Mouse (Mus musculus) gastrocnemius, adult 2 months (tissue): ENCODE measurements around the gene H2-M10.6. TPM values are rescaled to one million over a fixed set of nuclear protein-coding genes. Genes with fewer than 3 reads are reported as not detected.
"Not testable (repeated sequence)": the region's sequence is repeated elsewhere in the genome, so short reads cannot be mapped to it uniquely, and the experiment has no call there.

ENCODE experiments used
- DNase-seq: peaks from one replicate; pipeline ENCODE4 v3.0.0; 2022
- H3K27ac ChIP-seq: fragments of 200-600 bp; 2 replicates; pipeline ENCODE4 v1.8.1; 2022; ENCODE audit warnings: mild to moderate bottlenecking
- H3K4me3 ChIP-seq: fragments of 200-600 bp; 2 replicates; pipeline ENCODE4 v1.8.1; 2022; ENCODE audit warnings: mild to moderate bottlenecking, moderate library complexity
- CTCF ChIP-seq: fragments of 200-600 bp; IDR thresholded peaks from 2 replicates; pipeline ENCODE4 v1.8.1; 2022; ENCODE audit warnings: antibody characterized with exemption, mild to moderate bottlenecking, moderate library complexity
- intact Hi-C: fragments of 180-260 bp; cut with DNase I; formaldehyde crosslinking; loops from one replicate; pipeline ENCODE4 v1.15.1; 2025
- long read RNA-seq, 2 experiments: library from polyadenylated mRNA; stranded (forward); transcript quantifications; one replicate each; pipeline ENCODE4 v2.0.0; 2021
- total RNA-seq, 2 experiments: library from RNA; stranded (reverse); gene quantifications; 2 replicates each; pipeline ENCODE4 v1.2.3; 2021

H2-M10.6 gene
- total RNA-seq, result not detected
- long read RNA-seq, experiment 1, result 0 reads
- long read RNA-seq, experiment 2, result 0 reads

DNA sequence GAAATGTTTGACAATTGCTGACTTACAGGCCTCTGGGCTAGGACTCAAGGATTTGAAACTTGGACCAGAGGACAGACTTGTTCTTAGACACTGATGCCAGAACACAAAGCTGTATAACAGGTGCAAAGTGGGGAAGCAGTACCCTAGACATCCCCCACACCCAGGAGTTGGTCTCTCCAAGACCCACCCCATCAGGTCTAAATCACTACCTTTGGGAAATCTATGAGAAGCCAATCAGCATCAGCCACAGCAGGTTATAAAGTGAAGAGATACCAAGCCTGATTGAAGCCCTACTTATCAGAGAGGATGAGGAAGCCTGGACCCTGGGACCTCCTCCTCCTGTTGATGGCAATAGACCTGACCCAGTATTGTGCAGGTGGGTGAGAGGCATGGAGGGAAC lies at the start of gene H2-M10.6:
H2-M10.6 (plus strand) TSS at position 301 of the 400 bp plus-strand sequence.
- Histone ChIP-seq H3K27ac (no peak within 1 kb of the TSS), H3K4me3 (no peak within 1 kb of the TSS)
- DNase-seq, result no peak
- intact Hi-C loops, result no loop called here
- TF ChIP-seq CTCF, result no peak

DNA sequence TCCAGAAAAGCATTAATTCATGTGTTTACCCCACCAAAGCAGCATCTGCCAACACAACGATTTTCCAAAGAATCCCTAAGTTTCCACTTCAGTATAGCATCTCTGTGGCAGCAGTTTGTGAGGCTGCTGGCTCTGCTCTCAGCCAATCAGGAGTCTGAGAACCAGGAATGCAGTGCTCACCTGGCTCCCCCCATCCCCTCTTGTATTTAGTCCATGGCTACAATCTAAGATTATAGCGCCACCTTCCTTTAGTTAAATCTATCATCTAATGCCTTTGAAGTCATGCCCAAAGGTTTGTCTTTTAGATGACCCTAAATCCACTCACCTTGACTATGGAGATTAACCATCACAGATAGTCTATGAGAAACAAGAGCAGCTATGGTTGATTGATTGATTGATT lies 48.2 kb upstream of the H2-M10.6 start:
- DNase-seq, result no peak
- H3K4me3 ChIP-seq, result no peak overlapping the region
- intact Hi-C loops, result loop anchor here (10.0 kb wide), 1 partner anchor 379 kb away; no protein-coding TSS in a partner anchor
- H3K27ac ChIP-seq, result no peak overlapping the region
- TF ChIP-seq CTCF, result no peak

DNA sequence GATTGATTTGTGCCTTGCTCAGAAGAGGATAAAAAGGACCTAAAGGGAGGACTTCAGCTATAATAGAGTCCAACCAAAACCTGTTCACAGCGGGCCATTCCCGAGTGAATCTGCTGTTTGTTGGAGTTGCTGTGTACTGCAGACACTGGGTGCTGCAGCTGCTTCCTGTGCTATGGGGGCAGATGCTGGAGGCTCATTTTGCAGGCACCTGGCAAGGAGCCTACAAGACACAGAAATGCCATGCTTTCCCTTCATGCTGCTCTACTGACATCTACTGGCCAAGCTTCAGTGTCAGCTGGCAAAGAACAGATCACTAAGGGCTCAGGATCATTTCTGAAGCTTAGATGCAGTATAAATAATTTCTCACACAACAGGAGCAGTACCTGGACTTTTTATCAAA lies 47.7 kb upstream of the H2-M10.6 start:
- intact Hi-C loops, result loop anchor here (10.0 kb wide), 1 partner anchor 379 kb away; no protein-coding TSS in a partner anchor

DNA sequence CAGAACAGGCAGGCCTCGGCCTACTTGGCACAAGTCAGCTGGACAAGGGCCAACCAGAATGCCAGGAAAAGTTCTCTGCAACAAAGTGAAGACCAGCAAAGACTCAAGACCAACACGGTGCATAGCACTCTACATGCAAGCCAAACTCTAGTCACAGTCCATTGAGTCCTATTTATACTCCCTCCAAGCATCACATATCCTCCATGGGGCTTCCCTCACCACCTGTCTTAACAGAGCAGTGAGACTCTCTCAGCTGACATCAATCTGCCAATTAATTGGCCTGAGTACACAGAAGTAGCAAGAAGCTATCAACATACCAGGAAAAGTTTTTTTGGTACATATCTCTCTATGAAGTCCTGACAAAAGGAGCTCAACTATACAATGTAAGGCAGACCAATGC lies 46.6 kb upstream of the H2-M10.6 start:
- intact Hi-C loops, result loop anchor here (10.0 kb wide), 1 partner anchor 381 kb away; no protein-coding TSS in a partner anchor
- not testable (repeated sequence) for H3K4me3 ChIP-seq, DNase-seq, H3K27ac ChIP-seq

More for the DNA sequence above, 47.7 kb upstream of the H2-M10.6 start:
- not testable (repeated sequence) for H3K4me3 ChIP-seq, H3K27ac ChIP-seq
- DNase-seq, result peak; percentile 22
- peak; percentile 40 for TF ChIP-seq CTCF

DNA sequence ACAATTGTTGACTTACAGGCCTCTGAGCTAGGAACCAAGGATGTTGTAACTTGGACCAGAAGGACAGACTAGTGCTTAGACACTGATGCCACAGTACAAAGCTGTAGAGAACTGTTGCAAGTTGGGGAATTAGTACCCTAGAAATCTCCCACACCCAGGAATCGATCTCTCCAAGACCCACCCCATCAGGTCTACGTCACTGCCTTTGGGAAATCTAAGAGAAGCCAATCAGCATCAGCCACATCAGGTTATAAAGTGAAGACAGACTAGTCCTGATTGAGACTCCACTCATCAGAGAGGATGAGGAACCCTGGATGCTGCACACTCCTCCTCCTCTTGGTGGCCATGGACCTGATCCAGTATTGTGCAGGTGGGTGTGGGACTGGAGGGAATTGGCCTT lies 39.4 kb upstream of the H2-M10.6 start, which contains the start of gene H2-M10.5:
H2-M10.5 (plus strand) TSS at position 301 of the 400 bp plus-strand sequence.
- H3K27ac ChIP-seq, H3K4me3 ChIP-seq, DNase-seq, intact Hi-C loops: not testable (repeated sequence)

DNA sequence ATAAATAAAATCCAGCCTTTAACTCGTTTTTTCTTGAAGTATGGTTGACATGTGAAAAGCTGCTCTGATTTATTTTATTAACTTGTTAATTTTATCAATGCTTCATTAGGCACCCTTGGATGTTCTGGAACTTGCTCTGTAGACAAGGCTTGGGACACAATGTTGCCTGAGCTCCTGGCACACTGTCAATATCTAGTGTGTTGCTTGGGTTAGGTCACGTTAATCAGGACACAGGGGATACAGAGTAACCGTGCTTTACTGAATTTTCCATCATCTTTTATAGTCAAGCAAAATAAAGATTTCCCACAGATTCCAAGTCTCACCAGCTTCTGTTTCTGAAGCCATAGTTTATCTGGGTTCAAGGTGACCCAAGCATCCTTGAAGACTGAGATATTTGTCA lies 30.4 kb upstream of the H2-M10.6 start:
- intact Hi-C loops, result no loop called here

DNA sequence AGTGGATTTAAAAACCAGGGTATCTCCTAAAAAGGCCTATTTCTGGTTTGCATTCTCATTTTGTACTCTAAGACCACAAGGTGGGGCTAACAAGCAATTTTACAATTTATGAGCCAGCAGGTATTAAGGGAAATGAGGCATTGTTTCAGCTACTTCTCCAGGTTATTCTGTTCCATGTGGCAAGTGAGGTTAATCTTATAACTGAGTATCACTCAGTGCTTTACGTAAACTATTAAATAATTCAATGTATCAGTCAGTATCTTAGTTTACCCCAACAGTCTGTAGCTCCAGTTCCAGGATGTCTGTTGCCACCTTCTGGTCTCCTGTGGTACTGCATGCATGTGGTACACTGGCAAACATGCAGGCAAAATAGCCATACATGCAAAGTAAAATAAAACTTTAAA lies 25.5 kb upstream of the H2-M10.6 start:
- DNase-seq, result peak; percentile 21
- intact Hi-C loops, H3K4me3 ChIP-seq, H3K27ac ChIP-seq: not testable (repeated sequence)
- peak; percentile 79 for TF ChIP-seq CTCF

More for the DNA sequence above, 30.4 kb upstream of the H2-M10.6 start:
- TF ChIP-seq CTCF, result no peak
- no peak overlapping the region for H3K4me3 ChIP-seq
- H3K27ac ChIP-seq, result no peak overlapping the region
- no peak for DNase-seq

DNA sequence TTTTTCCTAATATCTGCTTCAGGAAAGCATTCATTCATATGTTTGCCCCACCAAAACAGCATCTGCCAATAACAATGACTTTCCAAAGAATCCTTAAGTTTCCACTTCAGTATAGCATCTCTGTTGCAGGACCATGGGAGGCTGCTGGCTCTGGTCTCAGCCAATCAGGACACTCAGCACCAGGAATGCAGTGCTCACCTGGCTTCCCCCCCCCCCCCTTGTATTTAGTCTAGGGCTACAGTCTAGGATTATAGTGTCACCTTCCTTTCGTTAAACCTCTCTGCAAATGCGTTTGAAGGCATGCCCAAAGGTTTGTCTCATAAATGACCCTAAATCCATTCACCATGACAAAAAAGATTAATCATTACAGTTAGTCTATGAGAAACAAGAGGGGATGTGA lies 23.6 kb upstream of the H2-M10.6 start:
- no peak for DNase-seq
- intact Hi-C loops, result loop anchor here (2.0 kb wide), 2 partner anchors 36 to 434 kb away; no protein-coding TSS in a partner anchor

DNA sequence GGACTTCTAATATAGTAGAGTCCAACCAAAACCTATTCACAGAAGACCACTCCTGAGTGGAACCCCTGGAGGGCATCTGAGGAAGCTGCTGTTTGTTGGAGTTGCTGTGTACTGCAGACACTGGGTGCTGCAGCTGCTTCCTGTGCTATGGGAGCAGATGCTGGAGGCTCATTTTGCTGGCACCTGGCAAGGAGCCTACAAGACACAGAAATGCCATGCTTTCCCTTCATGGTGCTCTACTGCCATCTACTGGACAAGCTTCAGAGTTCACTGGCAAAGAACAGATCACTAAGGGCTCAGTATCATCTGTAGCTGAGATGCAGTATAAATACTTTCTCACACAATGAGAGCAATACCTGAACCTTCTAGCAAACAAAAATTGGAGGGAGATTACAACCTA lies 23.2 kb upstream of the H2-M10.6 start:
- DNase-seq, result peak; percentile 66
- not testable (repeated sequence) for H3K27ac ChIP-seq, H3K4me3 ChIP-seq
- intact Hi-C loops, result loop anchor here (2.0 kb wide), 2 partner anchors 36 to 434 kb away; no protein-coding TSS in a partner anchor
- peak; percentile 84 for TF ChIP-seq CTCF

More for the DNA sequence above, 23.6 kb upstream of the H2-M10.6 start:
- Histone ChIP-seq H3K27ac (no peak overlapping the region), H3K4me3 (no peak overlapping the region)
- TF ChIP-seq CTCF, result no peak

DNA sequence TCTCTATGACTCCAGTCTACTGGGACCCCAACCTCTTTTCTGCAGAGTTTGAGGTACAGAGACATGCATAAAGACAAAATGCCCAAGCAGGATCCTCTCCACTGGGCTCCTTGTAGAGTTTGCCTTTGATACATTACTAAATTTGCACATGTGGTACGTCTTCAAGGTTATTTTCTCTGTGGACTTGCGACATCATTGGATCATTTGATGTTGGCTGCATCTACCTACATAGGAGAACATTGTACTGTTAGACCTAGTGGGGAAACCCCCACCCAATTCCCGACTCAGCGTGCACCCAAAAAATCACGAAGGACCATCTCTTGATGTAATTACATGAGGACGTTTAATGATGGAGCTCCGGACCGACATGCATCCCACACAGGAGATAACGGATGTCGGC lies 12.5 kb upstream of the H2-M10.6 start:
- no peak for TF ChIP-seq CTCF
- Histone ChIP-seq H3K27ac (no peak overlapping the region), H3K4me3 (no peak overlapping the region)
- no peak for DNase-seq
- intact Hi-C loops, result loop anchor here (10.0 kb wide), 1 partner anchor 495 kb away; no protein-coding TSS in a partner anchor

DNA sequence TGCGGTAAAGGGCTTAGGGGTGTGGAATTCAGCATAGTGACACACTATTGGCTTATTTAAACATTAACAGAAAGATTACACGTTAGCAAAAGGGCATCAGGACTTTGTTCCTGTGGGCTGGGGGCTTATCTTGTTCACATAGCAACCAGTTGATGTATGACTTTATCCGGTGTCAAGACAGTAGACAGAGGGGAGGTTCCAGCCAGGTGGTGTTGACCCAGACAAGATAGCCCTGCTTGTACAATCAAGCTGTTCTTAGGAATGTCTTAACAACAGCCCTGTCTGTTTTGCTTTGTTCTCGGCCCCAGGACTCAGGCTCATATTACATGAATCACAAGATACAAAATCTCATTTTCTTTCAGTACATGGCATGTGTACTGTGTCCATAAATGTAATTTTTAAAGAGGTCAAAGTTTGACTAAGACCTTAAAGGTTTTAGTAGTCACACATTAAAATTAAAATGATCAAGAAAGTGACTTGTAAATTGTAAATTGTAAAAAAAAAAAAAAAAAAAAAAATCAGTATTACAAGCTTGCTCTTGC lies 12.0 kb upstream of the H2-M10.6 start:
- intact Hi-C loops, result loop anchor here (10.0 kb wide), 1 partner anchor 495 kb away; no protein-coding TSS in a partner anchor
- DNase-seq, H3K27ac ChIP-seq, H3K4me3 ChIP-seq: not testable (repeated sequence)

DNA sequence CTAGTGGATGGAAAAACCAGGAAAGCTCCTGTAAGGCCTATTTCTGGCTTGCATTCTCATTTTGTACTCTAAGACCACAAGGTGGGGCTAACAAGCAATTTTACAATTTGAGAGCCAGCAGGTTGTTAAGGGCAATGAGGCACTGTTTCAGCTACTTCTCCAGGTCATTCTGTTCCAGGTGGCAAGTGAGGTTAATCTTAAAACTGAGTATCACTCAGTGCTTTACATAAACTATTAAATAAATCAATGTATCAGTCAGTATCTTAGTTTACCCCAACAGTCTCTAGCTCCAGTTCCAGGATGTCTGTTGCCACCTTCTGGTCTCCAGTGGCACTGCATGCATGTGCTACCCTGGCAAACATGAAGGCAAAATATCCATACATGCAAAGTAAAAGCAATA lies 12.0 kb downstream of the H2-M10.6 start:
- intact Hi-C loops, result loop anchor here (2.0 kb wide), 1 partner anchor 35 kb away; no protein-coding TSS in a partner anchor
- Histone ChIP-seq H3K27ac (no peak overlapping the region), H3K4me3 (no peak overlapping the region)
- TF ChIP-seq CTCF, result peak; percentile 72
- DNase-seq, result peak; percentile 48

DNA sequence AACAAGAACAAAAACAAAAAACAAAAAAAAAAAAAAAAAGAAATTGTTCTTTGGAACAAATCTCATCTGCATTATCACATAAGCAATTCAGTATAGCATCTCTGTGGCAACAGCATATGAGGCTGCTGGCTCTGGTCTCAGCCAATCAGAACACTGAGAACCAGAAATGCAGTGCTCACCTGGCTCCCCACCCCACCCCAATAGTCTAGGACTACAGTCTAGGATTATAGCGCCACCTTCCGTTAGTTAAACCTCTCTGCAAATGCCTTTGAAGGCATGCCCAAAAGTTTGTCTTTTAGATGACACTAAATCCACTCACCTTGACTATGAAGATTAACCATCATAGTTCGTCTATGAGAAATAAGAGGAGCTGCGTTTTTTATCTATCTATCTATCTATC lies 13.6 kb downstream of the H2-M10.6 start:
- peak; percentile 46 for TF ChIP-seq CTCF
- Histone ChIP-seq H3K27ac (peak overlapping the region; percentile 43; the same call in 1 of the 2 replicates), H3K4me3 (no peak overlapping the region)
- intact Hi-C loops, result loop anchor here (2.0 kb wide), 1 partner anchor 37 kb away; no protein-coding TSS in a partner anchor
- no peak for DNase-seq

DNA sequence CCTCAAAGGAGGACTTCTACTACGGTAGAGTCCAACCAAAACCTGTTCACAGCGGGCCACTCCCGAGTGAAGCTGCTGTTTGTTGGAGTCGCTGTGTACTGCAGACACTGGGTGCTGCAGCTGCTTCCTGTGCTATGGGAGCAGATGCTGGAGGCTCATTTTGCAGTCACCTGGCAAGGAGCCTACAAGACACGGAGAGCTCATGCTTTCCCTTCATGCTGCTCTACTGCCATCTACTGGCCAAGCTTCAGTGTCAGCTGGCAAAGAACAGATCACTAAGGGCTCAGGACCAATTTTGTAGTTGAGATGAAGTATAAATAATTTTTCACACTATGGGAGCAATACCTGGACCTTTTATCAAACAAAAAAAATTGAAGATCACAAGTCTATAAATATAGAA lies 14.0 kb downstream of the H2-M10.6 start:
- DNase-seq, result peak; percentile 92
- TF ChIP-seq CTCF, result peak; percentile 86
- H3K4me3 ChIP-seq, intact Hi-C loops: not testable (repeated sequence)
- H3K27ac ChIP-seq, result peak overlapping the region; percentile 43; the same call in 1 of the 2 replicates
